Comparison of ENCODE assay signal across 23 mouse cellular contexts in genomic region chr13:97841503-97841902, GRCm38 (mm10).
DNase-seq lines count a peak whose midpoint lies in the region; TF ChIP-seq lines count a peak whose summit lies in the region.
"Had no signal": no experiment of that assay in that cellular context is flagged by ENCODE, and none has a peak within 500 bp of the region (broad histone marks: within the 10 kb centered on the region; RNA-seq: fewer than 3 reads in every experiment).

No protein-coding gene starts in this region.

- H3K4me3 ChIP-seq in heart, adult 2 months, result no peak overlapping the region
- no peak overlapping the region for H3K4me3 ChIP-seq in hindbrain, embryonic 10.5 days
- H3K4me3 ChIP-seq: embryonic facial prominence, embryonic 12.5 days; embryonic facial prominence, embryonic 15.5 days; gastrocnemius, adult 2 months; heart, embryonic 10.5 days; heart, embryonic 13.5 days; hindbrain, embryonic 12.5 days; hindbrain, embryonic 15.5 days had no signal

- H3K36me3 ChIP-seq in heart, adult 2 months (ENCODE audit: control insufficient read depth, insufficient read depth, low read length), result no peaks in the 10 kb centered on the region
- H3K36me3 ChIP-seq in hindbrain, embryonic 10.5 days, result no peaks in the 10 kb centered on the region
- H3K36me3 ChIP-seq: embryonic facial prominence, embryonic 12.5 days; embryonic facial prominence, embryonic 15.5 days; heart, embryonic 10.5 days; heart, embryonic 13.5 days; hindbrain, embryonic 12.5 days; hindbrain, embryonic 15.5 days had no signal

- H3K27ac ChIP-seq in heart, adult 2 months, result no peak overlapping the region
- H3K27ac ChIP-seq in hindbrain, embryonic 10.5 days, result no peak overlapping the region
- H3K27ac ChIP-seq: embryonic facial prominence, embryonic 12.5 days; embryonic facial prominence, embryonic 15.5 days; gastrocnemius, adult 2 months; heart, embryonic 10.5 days; heart, embryonic 13.5 days; hindbrain, embryonic 12.5 days; hindbrain, embryonic 15.5 days had no signal

- TF ChIP-seq EP300 in heart, adult 2 months (IDR thresholded peaks at IDR 0.05; ENCODE audit: insufficient read depth, low read depth, low read length), result no peak

- WGBS in heart, adult 2 months, result 71% methylated on average over 7 of the region's 7 CpGs
- WGBS in hindbrain, embryonic 10.5 days, result 94% methylated on average over 7 of the region's 7 CpGs

- H3K9me3 ChIP-seq in hindbrain, embryonic 10.5 days, result peaks cover 2% of the 10 kb centered on the region; the same call in 1 of the 2 replicates
- H3K9me3 ChIP-seq: embryonic facial prominence, embryonic 12.5 days; embryonic facial prominence, embryonic 15.5 days; heart, embryonic 10.5 days; heart, embryonic 13.5 days; hindbrain, embryonic 12.5 days; hindbrain, embryonic 15.5 days had no signal

- H3K79me2 ChIP-seq in heart, adult 2 months (replicated peaks; ENCODE audit: control insufficient read depth, insufficient read depth, low read length), result no peaks in the 10 kb centered on the region

- 0 out of 2 replicates have a peak, but pooled peaks cover 1% of the 10 kb centered on the region for H3K27me3 ChIP-seq in heart, adult 2 months (ENCODE audit: control insufficient read depth, insufficient read depth, low read length)
- peaks cover 3% of the 10 kb centered on the region; the same call in 1 of the 2 replicates for H3K27me3 ChIP-seq in hindbrain, embryonic 10.5 days (ENCODE audit: insufficient read depth, poor library complexity, severe bottlenecking)
- H3K27me3 ChIP-seq: embryonic facial prominence, embryonic 12.5 days; embryonic facial prominence, embryonic 15.5 days; hindbrain, embryonic 12.5 days; hindbrain, embryonic 15.5 days had no signal

- TF ChIP-seq POLR2A in heart, adult 2 months (IDR thresholded peaks at IDR 0.05; ENCODE audit: insufficient read depth, low read depth, low read length), result no peak

- no peak for TF ChIP-seq CTCF in heart, adult 2 months (IDR thresholded peaks at IDR 0.05)

- no peak overlapping the region for H3K9ac ChIP-seq in heart, adult 2 months (ENCODE audit: low read depth, low read length)
- H3K9ac ChIP-seq: embryonic facial prominence, embryonic 12.5 days; embryonic facial prominence, embryonic 15.5 days; forebrain, postnatal 0 days; heart, embryonic 13.5 days; hindbrain, embryonic 12.5 days; hindbrain, embryonic 15.5 days had no signal

- H3K4me1 ChIP-seq in heart, adult 2 months (ENCODE audit: control insufficient read depth, insufficient read depth, low read length), result peaks cover 2% of the 10 kb centered on the region
- H3K4me1 ChIP-seq in hindbrain, embryonic 10.5 days (replicated peaks), result peaks cover 4% of the 10 kb centered on the region; the same call in 1 of the 2 replicates
- H3K4me1 ChIP-seq: hindbrain, embryonic 15.5 days had no signal

- DNase-seq in adrenal gland, adult 2 months, result peak; percentile 48
- DNase-seq in adrenal gland, postnatal 10 days, result no peak
- peak; percentile 57 for DNase-seq in heart, adult 11 months
- DNase-seq in heart, adult 2 months, result no peak
- peak; percentile 9 for DNase-seq in NIH3T3 (ENCODE audit: low read depth)
- no peak for DNase-seq in hindbrain, embryonic 10.5 days (ENCODE audit: low spot score)
- no peak for DNase-seq in cerebellum, adult 9-10 months
- DNase-seq: cerebellum, adult 18-20 months; cerebellum, adult 9-11 months; cerebellum, postnatal 25 days; forebrain, postnatal 0 days; gastrocnemius, adult 2 months; gastrocnemius, postnatal 14 days; heart, adult 18-20 months; heart, postnatal 14 days; heart, postnatal 4 days; kidney, adult 2 months had no signal

- intact Hi-C loops in heart, adult 2 months (cut with DNase I), result no loop called here

Comparison
In these comparisons a context has a peak if more than half of its experiments do, and no peak if none do; other contexts are left out.
1. DNase-seq: peak in adrenal gland, adult 2 months (single experiment), heart, adult 11 months (single experiment) and NIH3T3 (single experiment); none in adrenal gland, postnatal 10 days (single experiment), heart, adult 2 months (0 of 2), hindbrain, embryonic 10.5 days (single experiment) and cerebellum, adult 9-10 months (single experiment).